Mouse (Mus musculus): ENCODE measurements at regions not wholly inside any gene's neighbourhood (a gene's known extent, or its start where the extent isn't known, plus 50 kb on each side); places are given as distances from the start of the nearest gene placed in this dataset.

DNA sequence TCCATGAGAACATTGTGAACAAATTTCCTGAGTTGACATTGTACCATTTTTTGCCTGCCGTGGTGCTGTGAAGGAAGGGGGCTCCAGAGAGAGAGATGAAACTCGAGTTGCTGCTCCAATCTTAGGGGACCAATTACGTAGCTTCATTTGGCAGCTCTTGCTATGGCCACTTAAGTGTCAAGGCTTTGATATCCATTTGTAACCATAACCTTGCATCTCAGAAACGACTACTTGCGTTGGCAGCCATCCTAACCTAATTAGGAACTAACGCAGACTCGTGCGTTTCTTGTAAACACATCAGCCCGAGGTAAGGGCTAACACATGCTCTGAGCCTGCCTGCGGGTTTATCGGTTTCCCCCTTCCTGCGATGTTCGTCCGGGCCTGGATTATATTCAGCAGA, 108.0 kb upstream of the Tspan8 start:
- ATAC-seq (ENCODE audit: insufficient read depth, low read depth) (no peak), DNase-seq (ENCODE audit: low spot score) (no peak)
- Histone ChIP-seq H3K9me3 (replicated peaks; ENCODE audit: control insufficient read depth, low read length) (no peaks in the 10 kb centered on the region), H3K36me3 (replicated peaks; ENCODE audit: control insufficient read depth, insufficient read depth, low read length) (no peaks in the 10 kb centered on the region), H3K4me3 (ENCODE audit: low read depth, low read length) (no peak overlapping the region), H3K27me3 (ENCODE audit: control insufficient read depth, insufficient read depth, low read length) (no peaks in the 10 kb centered on the region), H3K4me1 (ENCODE audit: control insufficient read depth, insufficient read depth) (no peaks in the 10 kb centered on the region), H3K4me2 (ENCODE audit: low read depth, low read length) (no peak overlapping the region), H3K9ac (replicated peaks; ENCODE audit: low read depth, low read length) (no peak overlapping the region), H3K27ac (ENCODE audit: low read depth) (no peak overlapping the region)
- 62% methylated on average over 14 of the region's 14 CpGs for WGBS
- TF ChIP-seq EP300 (IDR thresholded peaks at IDR 0.05; ENCODE audit: low read depth) (no peak), CTCF (IDR thresholded peaks at IDR 0.05; ENCODE audit: low read depth) (no peak)

DNA sequence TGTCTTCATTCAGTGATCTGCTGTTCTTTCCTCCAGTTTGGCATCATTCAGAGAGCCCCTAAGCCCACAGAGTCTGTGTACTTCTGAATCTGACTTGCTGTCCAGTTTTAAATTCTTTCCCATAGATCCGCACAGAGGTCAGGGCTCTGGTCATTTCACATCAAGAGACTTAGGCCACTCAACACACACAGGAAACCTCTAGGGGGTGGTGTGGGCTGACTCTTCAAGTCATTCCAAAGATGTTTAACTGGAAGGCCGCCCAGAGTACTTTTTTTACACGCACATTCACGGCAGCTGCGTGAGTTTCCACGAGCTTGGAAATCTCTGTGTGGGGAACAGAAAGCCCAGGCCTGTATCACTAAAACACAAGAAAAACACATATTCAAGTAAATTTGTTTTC, 102.7 kb upstream of the Tspan8 start:
- H3K4me2 ChIP-seq (ENCODE audit: low read depth, low read length): no peak overlapping the region
- WGBS: 28% methylated on average over 6 of the region's 6 CpGs
- H3K36me3 ChIP-seq (replicated peaks; ENCODE audit: control insufficient read depth, insufficient read depth, low read length): no peaks in the 10 kb centered on the region
- H3K9ac ChIP-seq (replicated peaks; ENCODE audit: low read depth, low read length): no peak overlapping the region
- TF ChIP-seq CTCF (IDR thresholded peaks at IDR 0.05; ENCODE audit: low read depth) (peak; percentile 28; the same call in 1 of the 2 replicates), EP300 (IDR thresholded peaks at IDR 0.05; ENCODE audit: low read depth) (no peak)
- H3K27ac ChIP-seq (ENCODE audit: low read depth): no peak overlapping the region
- ATAC-seq (ENCODE audit: insufficient read depth, low read depth) (no peak), DNase-seq (ENCODE audit: low spot score) (no peak)
- H3K27me3 ChIP-seq (ENCODE audit: control insufficient read depth, insufficient read depth, low read length): no peaks in the 10 kb centered on the region
- no peaks in the 10 kb centered on the region for H3K9me3 ChIP-seq (replicated peaks; ENCODE audit: control insufficient read depth, low read length)
- H3K4me3 ChIP-seq (ENCODE audit: low read depth, low read length): no peak overlapping the region
- H3K4me1 ChIP-seq (ENCODE audit: control insufficient read depth, insufficient read depth): no peaks in the 10 kb centered on the region

DNA sequence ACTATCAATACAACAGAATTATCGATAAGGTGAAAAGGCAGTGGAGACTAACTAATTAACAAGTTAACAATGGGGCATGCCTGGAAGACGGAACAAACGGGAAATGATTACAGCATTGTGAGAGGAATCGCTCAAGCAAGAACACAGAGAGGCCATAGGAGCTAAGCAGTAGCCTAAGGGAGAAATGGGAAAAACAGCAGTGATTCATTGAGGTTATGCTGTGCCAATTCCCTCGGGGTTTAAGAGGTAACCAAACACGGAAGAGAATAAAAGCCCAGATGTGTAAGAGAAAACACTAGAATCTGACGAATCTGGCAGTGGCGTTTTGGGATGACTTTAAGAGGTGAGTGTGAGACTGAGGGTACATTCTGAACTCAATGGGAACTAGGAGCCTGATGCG, 100.5 kb upstream of the Tspan8 start:
- Histone ChIP-seq H3K4me2 (ENCODE audit: low read depth, low read length) (no peak overlapping the region), H3K4me3 (ENCODE audit: low read depth, low read length) (no peak overlapping the region), H3K9me3 (replicated peaks; ENCODE audit: control insufficient read depth, low read length) (no peaks in the 10 kb centered on the region), H3K4me1 (ENCODE audit: control insufficient read depth, insufficient read depth) (no peaks in the 10 kb centered on the region), H3K27ac (ENCODE audit: low read depth) (no peak overlapping the region), H3K27me3 (ENCODE audit: control insufficient read depth, insufficient read depth, low read length) (no peaks in the 10 kb centered on the region), H3K36me3 (replicated peaks; ENCODE audit: control insufficient read depth, insufficient read depth, low read length) (no peaks in the 10 kb centered on the region), H3K9ac (replicated peaks; ENCODE audit: low read depth, low read length) (no peak overlapping the region)
- DNase-seq (ENCODE audit: low spot score) (no peak), ATAC-seq (ENCODE audit: insufficient read depth, low read depth) (no peak)
- TF ChIP-seq EP300 (IDR thresholded peaks at IDR 0.05; ENCODE audit: low read depth) (no peak), CTCF (IDR thresholded peaks at IDR 0.05; ENCODE audit: low read depth) (no peak)
- 57% methylated on average over 9 of the region's 9 CpGs for WGBS

DNA sequence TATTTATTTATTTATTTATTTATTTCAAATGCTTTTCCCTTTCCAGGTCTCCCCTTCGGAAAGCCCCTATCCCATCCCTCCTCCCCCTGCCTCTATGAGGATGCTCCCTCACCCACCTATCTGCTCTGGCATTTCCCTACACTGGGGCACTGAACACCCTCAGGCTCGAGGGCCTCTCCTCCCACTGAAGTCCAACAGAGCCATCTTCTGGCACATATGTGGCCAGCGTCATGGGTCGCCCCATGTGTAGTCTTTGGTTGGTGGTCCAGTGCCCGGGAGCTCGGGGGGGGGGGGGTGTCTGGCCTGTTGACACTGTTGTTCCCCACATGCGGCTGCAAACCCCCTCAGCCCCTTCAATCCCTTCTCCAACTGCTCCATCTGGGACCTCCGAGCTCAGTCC, 99.6 kb upstream of the Tspan8 start:
- DNase-seq (ENCODE audit: low spot score) (no peak), ATAC-seq (ENCODE audit: insufficient read depth, low read depth) (no peak)
- no peaks in the 10 kb centered on the region for H3K36me3 ChIP-seq (replicated peaks; ENCODE audit: control insufficient read depth, insufficient read depth, low read length)
- no peak overlapping the region for H3K4me3 ChIP-seq (ENCODE audit: low read depth, low read length)
- H3K9ac ChIP-seq (replicated peaks; ENCODE audit: low read depth, low read length): no peak overlapping the region
- H3K27me3 ChIP-seq (ENCODE audit: control insufficient read depth, insufficient read depth, low read length): no peaks in the 10 kb centered on the region
- H3K4me2 ChIP-seq (ENCODE audit: low read depth, low read length): no peak overlapping the region
- no peak overlapping the region for H3K27ac ChIP-seq (ENCODE audit: low read depth)
- 89% methylated on average over 8 of the region's 8 CpGs for WGBS
- TF ChIP-seq EP300 (IDR thresholded peaks at IDR 0.05; ENCODE audit: low read depth) (no peak), CTCF (IDR thresholded peaks at IDR 0.05; ENCODE audit: low read depth) (no peak)
- no peaks in the 10 kb centered on the region for H3K4me1 ChIP-seq (ENCODE audit: control insufficient read depth, insufficient read depth)
- H3K9me3 ChIP-seq (replicated peaks; ENCODE audit: control insufficient read depth, low read length): no peaks in the 10 kb centered on the region

DNA sequence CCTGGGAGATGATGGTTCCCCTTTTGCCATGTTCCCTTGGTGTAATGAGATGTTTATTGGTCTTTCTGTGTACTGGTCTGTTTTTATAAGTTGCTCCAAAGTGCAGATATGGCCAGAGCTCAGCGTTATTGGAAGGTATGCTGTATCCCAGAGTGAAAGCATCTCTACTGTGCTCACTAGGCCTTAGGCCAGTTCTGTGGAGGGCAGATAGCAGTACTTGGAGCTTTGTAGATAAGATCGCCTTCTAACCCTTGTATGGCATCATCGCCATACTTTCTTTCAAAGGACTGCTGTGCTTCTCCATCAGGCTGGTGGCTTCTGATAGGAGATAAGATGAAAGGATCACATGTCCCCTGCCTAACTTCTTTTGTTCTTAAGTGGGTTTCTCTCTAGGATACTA, 94.0 kb upstream of the Tspan8 start:
- Histone ChIP-seq H3K9me3 (replicated peaks; ENCODE audit: control insufficient read depth, low read length) (no peaks in the 10 kb centered on the region), H3K27me3 (ENCODE audit: control insufficient read depth, insufficient read depth, low read length) (no peaks in the 10 kb centered on the region), H3K36me3 (replicated peaks; ENCODE audit: control insufficient read depth, insufficient read depth, low read length) (no peaks in the 10 kb centered on the region), H3K4me2 (ENCODE audit: low read depth, low read length) (no peak overlapping the region), H3K9ac (replicated peaks; ENCODE audit: low read depth, low read length) (no peak overlapping the region), H3K4me1 (ENCODE audit: control insufficient read depth, insufficient read depth) (no peaks in the 10 kb centered on the region), H3K27ac (ENCODE audit: low read depth) (no peak overlapping the region), H3K4me3 (ENCODE audit: low read depth, low read length) (no peak overlapping the region)
- ATAC-seq (ENCODE audit: insufficient read depth, low read depth) (no peak), DNase-seq (ENCODE audit: low spot score) (no peak)
- TF ChIP-seq CTCF (IDR thresholded peaks at IDR 0.05; ENCODE audit: low read depth) (no peak), EP300 (IDR thresholded peaks at IDR 0.05; ENCODE audit: low read depth) (no peak)
- 54% methylated on average over 3 of the region's 3 CpGs for WGBS

DNA sequence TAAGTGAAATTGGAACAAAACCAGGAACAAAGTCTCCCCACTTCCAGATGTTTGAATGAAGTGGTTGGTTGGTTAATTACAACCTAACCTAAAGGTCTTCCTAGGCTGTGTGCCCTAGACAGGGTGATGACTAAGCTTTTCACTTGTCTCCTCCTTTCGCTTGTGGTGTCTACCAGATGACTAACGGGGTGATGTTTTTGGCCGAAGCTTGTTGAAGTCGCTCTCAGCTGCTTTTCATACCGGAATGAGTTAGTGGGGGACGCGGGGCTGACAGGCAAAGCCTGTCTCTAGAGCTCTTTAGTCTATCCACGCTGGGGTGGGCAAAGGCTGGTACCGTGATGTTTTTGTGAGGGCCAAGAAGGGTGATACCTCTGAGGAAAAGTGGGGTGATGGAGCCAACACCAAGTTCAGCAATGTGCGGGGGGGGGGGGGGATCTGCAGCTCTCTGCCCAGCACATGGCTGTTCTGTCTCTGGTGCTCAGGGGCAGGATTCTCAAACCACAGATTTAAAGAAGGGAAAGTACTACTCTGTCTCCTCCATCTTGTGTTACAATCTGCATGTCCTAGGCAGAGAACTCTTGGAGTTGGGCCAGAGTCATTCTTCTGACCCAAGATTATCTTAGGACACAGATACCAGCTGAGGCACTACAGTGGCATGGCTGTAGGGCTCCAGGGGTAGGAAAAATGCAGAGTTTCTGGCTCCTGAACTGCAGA, 73.8 kb upstream of the Tspan8 start:
- Histone ChIP-seq H3K4me3 (ENCODE audit: low read depth, low read length) (no peak overlapping the region), H3K36me3 (replicated peaks; ENCODE audit: control insufficient read depth, insufficient read depth, low read length) (no peaks in the 10 kb centered on the region), H3K27me3 (ENCODE audit: control insufficient read depth, insufficient read depth, low read length) (no peaks in the 10 kb centered on the region), H3K4me2 (ENCODE audit: low read depth, low read length) (no peak overlapping the region), H3K9me3 (replicated peaks; ENCODE audit: control insufficient read depth, low read length) (no peaks in the 10 kb centered on the region), H3K4me1 (ENCODE audit: control insufficient read depth, insufficient read depth) (no peaks in the 10 kb centered on the region), H3K27ac (ENCODE audit: low read depth) (no peak overlapping the region), H3K9ac (replicated peaks; ENCODE audit: low read depth, low read length) (no peak overlapping the region)
- TF ChIP-seq CTCF (IDR thresholded peaks at IDR 0.05; ENCODE audit: low read depth) (no peak), EP300 (IDR thresholded peaks at IDR 0.05; ENCODE audit: low read depth) (no peak)
- 89% methylated on average over 10 of the region's 10 CpGs for WGBS
- DNase-seq (ENCODE audit: low spot score): no peak
- ATAC-seq (ENCODE audit: insufficient read depth, low read depth): no peak
